Mouse (Mus musculus): ENCODE data around the gene Ssna1.
A peak's percentile ranks its signal among the peaks of the same experiment; 100 is the strongest.

Gene Ssna1

DNA sequence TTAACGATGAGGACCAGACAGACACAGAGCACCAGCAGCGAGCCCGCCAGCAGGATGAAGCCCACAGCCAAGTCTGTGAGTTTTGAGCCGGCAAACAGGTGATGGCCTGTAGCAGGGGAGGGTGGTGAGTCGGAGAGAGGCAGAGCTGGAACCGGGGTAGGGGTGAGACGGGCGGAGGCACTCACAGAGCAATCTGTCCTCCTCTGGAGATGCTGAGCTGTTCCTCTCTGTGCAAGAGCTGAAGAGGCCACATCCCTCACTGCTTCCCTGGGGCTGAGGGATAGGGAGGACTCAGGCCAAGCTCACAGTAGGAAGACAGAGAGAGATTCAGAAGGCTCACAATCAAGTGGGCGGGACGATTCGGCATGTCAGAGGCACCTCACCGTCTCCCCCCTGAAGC is 41.2 kb downstream of the Ssna1 start:
- no peak for DNase-seq (ENCODE audit: low spot score in 2 of 2)

- DNase-seq (ENCODE audit: low spot score in 2 of 2), result no peak
These were observed 41.7 kb downstream of the Ssna1 start for GRCm38 (mm10) chr2:25230581-25230980.

- DNase-seq (ENCODE audit: low spot score in 2 of 2), result no peak
These were observed 42.7 kb downstream of the Ssna1 start for GRCm38 (mm10) chr2:25229582-25229981.

DNA sequence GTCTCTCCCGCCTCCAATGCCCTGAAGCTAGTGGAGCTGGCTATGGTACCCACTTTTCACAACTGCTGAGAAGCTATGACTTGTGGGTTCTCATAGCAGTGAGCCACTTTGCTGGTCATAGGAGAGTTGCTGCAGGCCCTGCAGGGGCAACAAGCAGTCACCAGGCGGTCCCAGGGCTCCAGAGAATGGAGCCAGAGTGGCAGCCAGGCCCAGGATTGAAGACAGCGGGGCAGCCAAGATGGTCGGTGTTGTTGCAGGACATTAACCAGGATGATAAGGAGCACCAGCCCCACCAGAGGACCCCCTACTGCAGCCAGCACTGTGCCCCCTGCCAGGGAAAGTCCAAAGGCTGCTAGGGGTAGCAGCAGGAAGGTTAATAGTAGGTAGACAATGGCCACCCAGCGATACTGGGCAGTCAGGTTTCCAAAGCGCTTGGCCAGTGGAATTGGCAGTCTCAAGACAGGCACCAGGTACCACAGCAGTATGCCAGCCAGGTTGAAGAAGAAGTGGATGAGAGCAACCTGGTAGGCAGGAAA is 43.2 kb downstream of the Ssna1 start:
- no peak for DNase-seq (ENCODE audit: low spot score in 2 of 2)

- peak; percentile 77 to 79 for DNase-seq (ENCODE audit: low spot score in 2 of 2)
These were observed 43.8 kb downstream of the Ssna1 start for GRCm38 (mm10) chr2:25228431-25228889.

GRCm38 (mm10) chr2:25227406-25227805 is 44.8 kb downstream of the Ssna1 start:
- no peak for DNase-seq (ENCODE audit: low spot score in 2 of 2)

DNA sequence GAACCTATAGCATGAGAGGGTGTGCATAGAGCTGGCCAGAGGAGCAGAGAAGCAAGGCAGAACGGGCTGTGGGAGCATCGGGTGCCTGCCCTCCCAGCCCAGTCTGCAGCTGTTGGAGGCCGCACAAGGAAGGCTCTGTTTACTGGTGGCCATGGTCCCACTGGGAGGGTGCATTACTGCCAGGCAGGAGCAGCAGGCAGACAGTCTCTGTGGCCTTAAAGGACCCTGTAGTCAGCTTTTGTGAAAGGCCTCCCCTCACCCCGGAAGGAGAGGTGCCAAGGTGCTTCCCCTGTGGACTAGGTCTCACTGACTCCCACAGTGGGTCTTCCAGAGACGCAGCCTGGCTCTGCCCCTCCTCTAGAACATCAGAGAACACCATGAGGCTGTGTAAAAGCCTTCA is 45.4 kb downstream of the Ssna1 start:
- peak in 1 of 2 experiments; percentile 43 for DNase-seq (ENCODE audit: low spot score in 2 of 2)

- DNase-seq (ENCODE audit: low spot score in 2 of 2), result no peak
These were observed 46.3 kb downstream of the Ssna1 start for GRCm38 (mm10) chr2:25225811-25226379.

- peak; percentile 99 to 100 for DNase-seq (ENCODE audit: low spot score in 2 of 2)
These were observed 47.2 kb downstream of the Ssna1 start for GRCm38 (mm10) chr2:25224766-25225752.

GRCm38 (mm10) chr2:25224492-25224765 is 47.8 kb downstream of the Ssna1 start, which contains the start of gene Tubb4b:
TSS of gene Tubb4b (minus strand) at chr2:25224702.
- DNase-seq (ENCODE audit: low spot score in 2 of 2), result no peak

DNA sequence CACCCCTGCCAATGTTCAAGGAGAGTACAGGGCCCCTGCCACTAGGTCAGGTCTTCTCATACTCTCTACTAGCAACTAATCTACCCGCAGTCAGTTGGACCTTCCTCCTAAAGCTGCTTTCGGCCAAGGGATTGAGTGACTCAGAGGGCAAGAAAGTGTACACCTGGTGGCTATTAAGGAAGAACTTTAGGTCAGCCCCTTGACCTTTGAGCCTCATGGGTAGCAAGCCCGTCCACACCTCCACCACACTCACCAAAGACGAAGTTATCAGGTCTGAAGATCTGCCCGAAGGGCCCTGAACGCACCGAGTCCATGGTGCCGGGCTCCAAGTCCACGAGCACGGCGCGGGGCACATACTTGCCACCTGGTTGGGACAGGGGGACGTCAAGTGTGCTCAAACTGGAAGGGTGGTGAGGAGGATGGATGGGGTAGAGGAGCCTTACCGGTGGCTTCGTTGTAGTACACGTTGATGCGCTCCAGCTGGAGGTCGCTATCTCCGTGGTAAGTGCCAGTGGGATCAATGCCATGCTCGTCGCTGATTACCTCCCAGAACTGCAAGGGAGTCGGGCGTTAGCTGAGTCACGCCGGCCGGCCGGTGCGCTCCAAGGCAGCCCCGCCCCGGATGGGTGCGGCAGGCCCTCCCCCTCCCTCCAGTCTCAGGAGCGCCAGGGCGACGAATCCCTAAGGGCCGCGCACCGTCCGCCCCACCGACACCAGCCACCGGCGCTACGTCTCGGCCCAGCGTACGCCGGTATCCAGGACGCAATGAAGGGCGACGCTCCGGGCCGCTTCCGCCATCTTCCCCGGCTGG is 48.4 kb downstream of the Ssna1 start:
- DNase-seq (ENCODE audit: low spot score in 2 of 2), result peak; percentile 70 to 74

DNA sequence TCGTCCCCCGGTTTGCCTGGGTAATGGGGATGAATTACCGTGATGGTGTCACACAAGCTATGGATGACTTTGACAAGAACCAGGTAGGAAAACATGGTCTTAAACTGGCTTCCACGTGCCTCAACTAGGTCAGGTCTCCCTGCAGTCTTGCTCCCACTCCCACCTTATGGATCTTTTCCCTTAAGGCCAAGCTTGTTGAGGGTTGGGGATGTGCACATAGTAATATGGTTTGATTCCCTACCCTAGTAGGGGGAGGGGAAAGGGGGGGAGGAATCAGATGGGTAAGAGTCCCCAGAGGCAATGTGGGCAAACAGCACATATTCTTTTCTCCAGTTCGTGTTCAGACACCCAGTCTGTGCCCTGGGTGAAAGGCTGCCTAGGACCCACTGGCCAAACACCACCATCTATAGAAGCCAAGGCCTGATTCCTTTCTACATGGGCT is 50.9 kb downstream of the Ssna1 start:
- no peak for DNase-seq (ENCODE audit: low spot score in 2 of 2)

All from right cerebral cortex, postnatal 36 days (tissue).